Mouse (Mus musculus): ENCODE measurements around the gene Ifitm7. TPM values are rescaled to one million over a fixed set of nuclear protein-coding genes. Genes with fewer than 3 reads are reported as not detected.
A peak's percentile ranks its signal among the peaks of the same experiment; 100 is the strongest.
"Not testable (repeated sequence)": the region's sequence is repeated elsewhere in the genome, so short reads cannot be mapped to it uniquely, and the experiment has no call there.

The Ifitm7 gene
- polyA plus RNA-seq, 1 experiment from 2014 or later, result not detected

- ATAC-seq (ENCODE audit: extremely low read depth, insufficient number of reproducible peaks, low FRiP score, low TSS enrichment), result no peak
- H3K4me3 ChIP-seq, result no peak overlapping the region
- WGBS, result 61% methylated on average over 4 of the region's 4 CpGs
- H3K4me2 ChIP-seq, result no peak overlapping the region
- H3K4me1 ChIP-seq, result peaks cover 6% of the 10 kb centered on the region; the same call in 1 of the 2 replicates
- H3K27me3 ChIP-seq (replicated peaks), result no peaks in the 10 kb centered on the region
- no peak overlapping the region for H3K27ac ChIP-seq (replicated peaks)
- H3K9ac ChIP-seq, result no peak overlapping the region
- H3K9me3 ChIP-seq, result no peaks in the 10 kb centered on the region
- no peaks in the 10 kb centered on the region for H3K36me3 ChIP-seq
Observed at GRCm38 (mm10) chr16:14005266-14005665, 18.6 kb upstream of the Ifitm7 start.

DNA sequence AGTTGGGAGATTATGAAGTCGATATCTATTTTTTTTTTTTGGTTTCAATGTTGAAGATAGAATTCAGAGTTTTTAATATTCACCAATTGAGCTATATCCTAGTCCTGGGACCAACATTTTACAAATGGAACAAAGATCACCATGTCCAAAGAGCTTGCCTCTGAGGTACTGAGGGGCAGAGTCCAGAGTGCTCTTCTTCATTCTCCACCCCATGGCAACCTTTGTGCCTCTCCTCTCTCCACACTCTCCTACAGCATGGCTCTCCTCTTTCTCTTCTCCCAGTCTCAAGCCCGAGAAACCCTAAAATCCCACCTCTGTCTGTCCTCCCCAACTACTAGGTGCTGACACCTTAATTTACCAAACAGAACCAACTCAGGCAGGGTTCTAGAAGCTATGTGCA is 18.0 kb upstream of the Ifitm7 start:
- Histone ChIP-seq H3K27ac (replicated peaks) (no peak overlapping the region), H3K4me2 (no peak overlapping the region), H3K9ac (no peak overlapping the region), H3K27me3 (replicated peaks) (no peaks in the 10 kb centered on the region), H3K4me1 (peaks cover 6% of the 10 kb centered on the region; the same call in 1 of the 2 replicates), H3K36me3 (no peaks in the 10 kb centered on the region), H3K9me3 (no peaks in the 10 kb centered on the region), H3K4me3 (no peak overlapping the region)
- WGBS, result 69% methylated on average over 2 of the region's 2 CpGs
- ATAC-seq (ENCODE audit: extremely low read depth, insufficient number of reproducible peaks, low FRiP score, low TSS enrichment), result no peak

DNA sequence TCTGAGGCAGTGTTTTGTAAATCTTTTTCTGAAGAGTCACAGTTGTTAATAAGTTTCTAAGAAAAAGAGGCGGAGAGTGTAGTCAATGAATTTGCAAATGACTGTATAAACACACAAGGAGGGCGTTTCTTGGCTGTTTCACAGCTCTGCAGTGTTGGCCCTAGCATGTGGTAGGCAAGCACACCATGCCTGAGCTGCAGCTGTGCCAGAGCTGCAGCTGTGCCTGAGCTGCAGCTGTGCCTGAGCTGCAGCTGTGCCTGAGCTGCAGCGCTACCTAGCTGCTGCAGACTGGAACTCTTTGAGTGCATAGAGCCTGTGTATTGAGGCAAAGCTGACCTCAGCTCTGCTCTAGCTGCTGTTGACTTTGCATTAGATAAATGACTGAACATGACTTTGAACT is 17.5 kb upstream of the Ifitm7 start:
- Histone ChIP-seq H3K27me3 (replicated peaks) (no peaks in the 10 kb centered on the region), H3K9me3 (no peaks in the 10 kb centered on the region), H3K4me1 (peaks cover 6% of the 10 kb centered on the region; the same call in 1 of the 2 replicates), H3K27ac (replicated peaks) (no peak overlapping the region), H3K4me2 (no peak overlapping the region), H3K9ac (no peak overlapping the region), H3K36me3 (no peaks in the 10 kb centered on the region), H3K4me3 (no peak overlapping the region)
- no peak for ATAC-seq (ENCODE audit: extremely low read depth, insufficient number of reproducible peaks, low FRiP score, low TSS enrichment)
- WGBS, result 37% methylated on average over 3 of the region's 3 CpGs

GRCm38 (mm10) chr16:14003386-14004130 is 16.9 kb upstream of the Ifitm7 start:
- no peak overlapping the region for H3K4me2 ChIP-seq
- no peak overlapping the region for H3K9ac ChIP-seq
- no peak overlapping the region for H3K27ac ChIP-seq (replicated peaks)
- H3K36me3 ChIP-seq, result no peaks in the 10 kb centered on the region
- no peaks in the 10 kb centered on the region for H3K9me3 ChIP-seq
- no peak overlapping the region for H3K4me3 ChIP-seq
- no peaks in the 10 kb centered on the region for H3K27me3 ChIP-seq (replicated peaks)
- peaks cover 6% of the 10 kb centered on the region; the same call in 1 of the 2 replicates for H3K4me1 ChIP-seq
- WGBS, result 51% methylated on average over 8 of the region's 8 CpGs
- ATAC-seq (ENCODE audit: extremely low read depth, insufficient number of reproducible peaks, low FRiP score, low TSS enrichment), result no peak

DNA sequence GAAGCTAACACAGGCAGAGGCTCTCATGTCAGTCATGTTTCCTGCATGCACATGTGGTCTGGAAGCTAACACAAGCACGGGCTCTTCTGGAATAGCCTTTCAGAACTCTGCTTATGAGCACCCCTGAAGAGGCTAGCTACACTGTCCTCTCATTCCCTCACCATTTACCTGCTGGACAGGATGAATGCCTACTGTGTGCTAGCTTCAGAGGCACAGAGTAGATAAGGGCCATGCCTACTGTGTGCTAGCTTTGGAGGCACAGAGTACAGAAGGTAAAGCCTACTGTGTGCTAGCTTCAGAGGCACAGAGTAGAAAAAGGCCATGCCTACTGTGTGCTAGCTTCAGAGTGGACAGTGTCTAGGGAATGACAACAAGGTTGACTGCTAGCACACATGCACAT is 7.8 kb upstream of the Ifitm7 start:
- WGBS, result 82% methylated on average over 1 of the region's 1 CpGs
- ATAC-seq (ENCODE audit: extremely low read depth, insufficient number of reproducible peaks, low FRiP score, low TSS enrichment), result no peak
- H3K27ac ChIP-seq (replicated peaks), result no peak overlapping the region
- no peaks in the 10 kb centered on the region for H3K27me3 ChIP-seq (replicated peaks)
- no peak overlapping the region for H3K9ac ChIP-seq
- no peak overlapping the region for H3K4me3 ChIP-seq
- no peaks in the 10 kb centered on the region for H3K36me3 ChIP-seq
- no peaks in the 10 kb centered on the region for H3K9me3 ChIP-seq
- H3K4me1 ChIP-seq, result no peaks in the 10 kb centered on the region
- no peak overlapping the region for H3K4me2 ChIP-seq

DNA sequence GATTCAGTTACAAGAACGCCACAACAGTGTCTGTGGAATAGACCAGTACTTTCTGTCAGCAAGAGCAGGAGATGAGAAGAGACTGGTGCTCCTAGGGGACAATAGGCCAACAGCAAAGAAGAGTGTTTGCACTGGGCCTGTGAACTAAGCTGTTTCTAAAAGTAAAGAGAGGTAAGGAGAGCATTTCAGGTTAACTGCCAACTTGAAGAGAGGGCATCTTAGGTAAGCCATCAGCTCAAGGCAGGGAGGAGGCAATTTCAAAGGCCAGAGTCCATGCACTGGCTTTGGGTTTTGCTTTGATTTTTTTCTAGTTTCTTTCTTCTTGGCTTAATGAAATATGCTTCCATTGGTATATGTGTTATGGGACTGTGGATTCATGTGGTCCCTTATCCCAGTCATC is 7.4 kb upstream of the Ifitm7 start:
- Histone ChIP-seq H3K27me3 (replicated peaks) (no peaks in the 10 kb centered on the region), H3K27ac (replicated peaks) (no peak overlapping the region), H3K9ac (no peak overlapping the region), H3K4me3 (no peak overlapping the region), H3K36me3 (no peaks in the 10 kb centered on the region), H3K4me1 (no peaks in the 10 kb centered on the region), H3K4me2 (no peak overlapping the region), H3K9me3 (no peaks in the 10 kb centered on the region)
- 72% methylated on average over 1 of the region's 1 CpGs for WGBS
- ATAC-seq (ENCODE audit: extremely low read depth, insufficient number of reproducible peaks, low FRiP score, low TSS enrichment), result no peak

DNA sequence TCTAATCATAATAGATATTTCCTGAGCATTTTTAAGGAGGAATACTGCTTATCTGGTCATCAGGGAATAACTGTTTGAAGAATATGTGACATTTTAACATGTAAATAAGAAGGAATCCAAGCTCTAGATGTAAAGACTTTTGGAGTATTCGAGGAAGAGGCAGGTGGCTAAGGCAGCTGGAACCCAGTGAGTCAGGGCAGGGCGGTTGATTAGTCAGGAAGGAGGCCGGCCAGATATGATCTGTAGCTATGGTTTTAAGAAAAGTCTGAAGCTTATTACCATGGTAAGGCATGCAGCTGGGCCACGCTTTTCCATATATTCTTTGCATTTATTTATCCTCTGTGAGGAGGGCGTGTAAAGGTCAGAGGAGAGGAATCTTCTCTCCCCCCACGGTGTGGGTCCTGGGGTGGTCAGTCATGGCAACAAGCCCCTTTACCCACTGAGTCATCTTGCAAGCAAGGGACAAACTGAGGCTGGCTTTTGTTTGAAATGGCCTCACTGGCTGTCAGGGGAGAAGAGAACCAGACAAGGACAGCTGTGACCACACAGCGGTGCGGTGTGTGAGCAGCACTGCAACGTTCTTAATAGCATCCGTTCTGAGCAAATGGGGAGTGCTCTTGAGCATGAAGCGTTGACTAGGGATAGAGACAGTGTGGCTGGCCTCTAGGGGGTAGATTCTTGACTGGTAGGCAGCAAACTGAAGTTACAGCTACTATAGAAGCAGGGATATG is 6.0 kb upstream of the Ifitm7 start:
- Histone ChIP-seq H3K9me3 (no peaks in the 10 kb centered on the region), H3K4me3 (no peak overlapping the region), H3K27ac (replicated peaks) (no peak overlapping the region), H3K27me3 (replicated peaks) (peaks cover 7% of the 10 kb centered on the region; the same call in 1 of the 2 replicates), H3K9ac (no peak overlapping the region), H3K4me2 (no peak overlapping the region), H3K4me1 (no peaks in the 10 kb centered on the region), H3K36me3 (no peaks in the 10 kb centered on the region)
- WGBS, result 73% methylated on average over 11 of the region's 11 CpGs
- ATAC-seq (ENCODE audit: extremely low read depth, insufficient number of reproducible peaks, low FRiP score, low TSS enrichment), result no peak

- H3K4me2 ChIP-seq, result peak overlapping the region; percentile 87
- ATAC-seq (ENCODE audit: extremely low read depth, insufficient number of reproducible peaks, low FRiP score, low TSS enrichment), result no peak
Observed at GRCm38 (mm10) chr16:13986197-13986573, 503 bp downstream of the Ifitm7 start.

GRCm38 (mm10) chr16:13983161-13983560 is 3.5 kb downstream of the Ifitm7 start:
- H3K9me3 ChIP-seq, result peaks cover 2% of the 10 kb centered on the region; the same call in 1 of the 2 replicates
- H3K36me3 ChIP-seq, result no peaks in the 10 kb centered on the region
- H3K4me2 ChIP-seq, result no peak overlapping the region
- no peak overlapping the region for H3K4me3 ChIP-seq
- peaks cover 8% of the 10 kb centered on the region for H3K4me1 ChIP-seq
- H3K9ac ChIP-seq, result no peak overlapping the region
- ATAC-seq (ENCODE audit: extremely low read depth, insufficient number of reproducible peaks, low FRiP score, low TSS enrichment), result no peak
- 83% methylated on average over 5 of the region's 5 CpGs for WGBS
- no peak overlapping the region for H3K27ac ChIP-seq (replicated peaks)
- peaks cover 23% of the 10 kb centered on the region for H3K27me3 ChIP-seq (replicated peaks)

More at GRCm38 (mm10) chr16:13986197-13986573, 503 bp downstream of the Ifitm7 start:
- H3K9ac ChIP-seq, result no peak overlapping the region
- no peaks in the 10 kb centered on the region for H3K36me3 ChIP-seq
- WGBS, result 70% methylated on average over 3 of the region's 3 CpGs
- peak overlapping the region; percentile 56 for H3K4me3 ChIP-seq
- H3K27me3 ChIP-seq (replicated peaks), result peaks cover 25% of the 10 kb centered on the region
- peaks cover 8% of the 10 kb centered on the region for H3K4me1 ChIP-seq
- no peaks in the 10 kb centered on the region for H3K9me3 ChIP-seq
- H3K27ac ChIP-seq (replicated peaks), result no peak overlapping the region

- not testable (repeated sequence) for H3K4me2 ChIP-seq; H3K9me3 ChIP-seq; H3K4me1 ChIP-seq; H3K36me3 ChIP-seq; H3K4me3 ChIP-seq; H3K27ac ChIP-seq (replicated peaks); H3K9ac ChIP-seq; ATAC-seq (ENCODE audit: extremely low read depth, insufficient number of reproducible peaks, low FRiP score, low TSS enrichment)
- peaks cover 10% of the 10 kb centered on the region for H3K27me3 ChIP-seq (replicated peaks)
- 66% methylated on average over 3 of the region's 3 CpGs for WGBS
Observed at GRCm38 (mm10) chr16:13981726-13982125, 5.0 kb downstream of the Ifitm7 start.

- not testable (repeated sequence) for H3K9ac ChIP-seq; H3K27ac ChIP-seq (replicated peaks)
Observed at GRCm38 (mm10) chr16:13977026-13977425, 9.7 kb downstream of the Ifitm7 start.

More at GRCm38 (mm10) chr16:13977026-13977425, 9.7 kb downstream of the Ifitm7 start:
- not testable (repeated sequence) for H3K36me3 ChIP-seq; ATAC-seq (ENCODE audit: extremely low read depth, insufficient number of reproducible peaks, low FRiP score, low TSS enrichment); H3K9me3 ChIP-seq; H3K4me2 ChIP-seq; H3K27me3 ChIP-seq (replicated peaks); H3K4me3 ChIP-seq; H3K4me1 ChIP-seq
- WGBS, result 58% methylated on average over 1 of the region's 1 CpGs
